Mouse (Mus musculus): Measurements from ENCODE around the gene Gadd45a.

DNA sequence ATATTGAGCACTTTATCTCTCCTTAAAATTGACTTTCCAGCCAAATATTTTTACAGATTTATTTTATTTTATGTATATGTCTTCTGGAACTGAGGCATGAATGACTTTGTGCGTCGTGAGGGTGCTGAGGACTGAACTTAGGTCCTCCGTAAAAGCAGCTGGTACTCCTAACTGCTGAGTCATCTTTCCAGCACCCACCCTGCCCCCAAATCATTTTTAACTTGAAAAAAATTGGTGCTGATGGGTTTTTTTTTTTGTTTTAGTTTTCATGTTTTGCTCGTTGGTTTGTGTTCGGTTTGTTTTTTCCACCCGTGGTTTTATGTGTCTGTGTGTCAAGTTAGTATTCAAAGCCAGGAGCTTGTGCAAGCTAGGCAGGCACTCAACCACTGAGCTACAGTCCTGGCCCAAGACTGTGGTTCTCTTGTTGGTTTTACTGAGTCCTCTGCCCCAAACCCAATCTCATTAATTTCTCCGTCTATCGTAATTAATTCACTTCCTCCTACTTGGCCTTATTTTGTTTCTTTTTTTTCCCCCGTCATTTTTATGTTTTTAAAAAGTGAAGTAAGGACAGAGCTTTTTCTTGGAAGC lies 48.7 kb upstream of the Gadd45a start:
- TF ChIP-seq CTCF (IDR thresholded peaks at IDR 0.05; ENCODE audit: low read depth, low read length): no peak
- TF ChIP-seq POLR2A (IDR thresholded peaks at IDR 0.05; ENCODE audit: insufficient read depth, low read length): no peak
- no peak for TF ChIP-seq EP300 (IDR thresholded peaks at IDR 0.05; ENCODE audit: insufficient read depth, low read depth, low read length)
